Mouse (Mus musculus) MEL (cell line): ENCODE results near the gene Topbp1. TPM values are rescaled to one million over a fixed set of nuclear protein-coding genes. Genes with fewer than 3 reads are reported as not detected.

Source experiments
- DNase-seq: peaks from one replicate; pipeline ENCODE4 v3.0.0; 2011; ENCODE audit warnings: low read depth, low spot score
- H3K27ac ChIP-seq: 2 replicates; pipeline ENCODE4 v1.5.1; 2012; ENCODE audit warnings: low read depth, mild to moderate bottlenecking, control low read depth, low read length, moderate library complexity; ENCODE audit not compliant: control insufficient read depth
- H3K27me3 ChIP-seq, 2 experiments: fragments of 150-350 bp in 1 of 2; sonication (generic) in 1 of 2; 2 replicates each; pipeline ENCODE4 v1.6.1; 2012; ENCODE audit warnings: low read length in 2 of 2, mild to moderate bottlenecking in 2 of 2, improper control_type of control experiment in 1 of 2, moderate library complexity in 1 of 2; ENCODE audit not compliant: insufficient read depth in 2 of 2, control insufficient read depth in 1 of 2
- H3K36me3 ChIP-seq, 2 experiments: 2 replicates each; pipeline ENCODE4 v1.6.1; 2012 to 2014; ENCODE audit warnings: low read length in 2 of 2, improper control_type of control experiment in 1 of 2, inconsistent platforms in 1 of 2, mild to moderate bottlenecking in 1 of 2; ENCODE audit not compliant: insufficient read depth in 2 of 2, control insufficient read depth in 1 of 2
- H3K4me1 ChIP-seq, 2 experiments: fragments of 150-350 bp in 1 of 2; sonication (generic) in 1 of 2; 2 replicates each; pipeline ENCODE4 v1.6.1; 2012; ENCODE audit warnings: low read length in 2 of 2, improper control_type of control experiment in 1 of 2, mild to moderate bottlenecking in 1 of 2; ENCODE audit not compliant: insufficient read depth in 2 of 2, control insufficient read depth in 1 of 2
- H3K4me3 ChIP-seq, 2 experiments: fragments of 150-350 bp in 1 of 2; sonication (generic) in 1 of 2; 2 replicates each; pipeline ENCODE4 v1.5.1; 2012; ENCODE audit warnings: low read depth in 2 of 2, low read length in 2 of 2, mild to moderate bottlenecking in 2 of 2, moderate library complexity in 2 of 2, control low read depth in 1 of 2, improper control_type of control experiment in 1 of 2; ENCODE audit not compliant: control insufficient read depth in 1 of 2, insufficient read depth in 1 of 2
- H3K79me2 ChIP-seq: 2 replicates; pipeline ENCODE4 v1.6.1; 2012; ENCODE audit warnings: mild to moderate bottlenecking, low read length, moderate library complexity; ENCODE audit not compliant: control insufficient read depth, poor library complexity, insufficient read depth
- H3K9ac ChIP-seq: 2 replicates; pipeline ENCODE4 v1.6.1; 2012; ENCODE audit warnings: low read depth, mild to moderate bottlenecking, control low read depth, low read length, moderate library complexity; ENCODE audit not compliant: control insufficient read depth, poor library complexity, severe bottlenecking
- H3K9me3 ChIP-seq: fragments of 150-350 bp; sonication (generic); replicated peaks from 2 replicates; pipeline ENCODE4 v1.6.1; 2012; ENCODE audit warnings: mild to moderate bottlenecking, low read length, improper control_type of control experiment, moderate library complexity; ENCODE audit not compliant: insufficient read depth
- CHD1 ChIP-seq: IDR thresholded peaks from 2 replicates; pipeline ENCODE4 v1.6.1; 2012; ENCODE audit warnings: low read depth, mild to moderate bottlenecking, inconsistent platforms, low read length, improper control_type of control experiment
- CTCF ChIP-seq, 3 experiments: IDR thresholded peaks in 2 of 3; conservative IDR thresholded peaks in 1 of 3; 2 replicates each; pipeline ENCODE4 v1.5.1; 2011 to 2012; ENCODE audit warnings: low read length in 3 of 3, low read depth in 2 of 3, mild to moderate bottlenecking in 2 of 3, improper control_type of control experiment in 1 of 3, inconsistent platforms in 1 of 3, mixed read lengths in 1 of 3, moderate library complexity in 1 of 3; ENCODE audit not compliant: control insufficient read depth in 1 of 3, insufficient read depth in 1 of 3, poor library complexity in 1 of 3, severe bottlenecking in 1 of 3
- E2F4 ChIP-seq: IDR thresholded peaks from 2 replicates; pipeline ENCODE4 v1.6.1; 2011; ENCODE audit warnings: low read depth, low read length, improper control_type of control experiment, borderline replicate concordance
- ELF1 ChIP-seq: IDR thresholded peaks from 2 replicates; pipeline ENCODE4 v1.6.1; 2014; ENCODE audit warnings: low read depth, mild to moderate bottlenecking, inconsistent platforms, low read length, improper control_type of control experiment, moderate library complexity
- ETS1 ChIP-seq: IDR thresholded peaks from 2 replicates; pipeline ENCODE4 v1.6.1; 2012; ENCODE audit warnings: low read depth, mild to moderate bottlenecking, inconsistent platforms, low read length, improper control_type of control experiment, moderate library complexity
- GABPA ChIP-seq: IDR thresholded peaks from 2 replicates; pipeline ENCODE4 v1.6.1; 2012; ENCODE audit warnings: low read depth, mild to moderate bottlenecking, inconsistent platforms, low read length, improper control_type of control experiment, moderate library complexity
- GATA1 ChIP-seq: IDR thresholded peaks from 2 replicates; pipeline ENCODE4 v1.6.1; 2011; ENCODE audit warnings: low read depth, low read length, improper control_type of control experiment
- HCFC1 ChIP-seq: IDR thresholded peaks from 2 replicates; pipeline ENCODE4 v1.6.1; 2012; ENCODE audit warnings: low read depth, mild to moderate bottlenecking, inconsistent platforms, low read length, improper control_type of control experiment, moderate library complexity
- JUND ChIP-seq: IDR thresholded peaks from 2 replicates; pipeline ENCODE4 v1.6.1; 2011; ENCODE audit warnings: low read depth, mild to moderate bottlenecking, improper control_type of control experiment, low read length
- KAT2A ChIP-seq: conservative IDR thresholded peaks from 2 replicates; pipeline ENCODE4 v1.6.1; 2012; ENCODE audit warnings: low read depth, low read length, improper control_type of control experiment, inconsistent platforms
- MAFK ChIP-seq: IDR thresholded peaks from 2 replicates; pipeline ENCODE4 v1.6.1; 2011; ENCODE audit warnings: low read depth, mild to moderate bottlenecking, low read length, improper control_type of control experiment, borderline replicate concordance
- MAZ ChIP-seq: IDR thresholded peaks from 2 replicates; pipeline ENCODE4 v1.6.1; 2012; ENCODE audit warnings: low read depth, mild to moderate bottlenecking, inconsistent platforms, low read length, improper control_type of control experiment
- MEF2A ChIP-seq: IDR thresholded peaks from 2 replicates; pipeline ENCODE4 v1.6.1; 2014; ENCODE audit warnings: low read depth, mild to moderate bottlenecking, inconsistent platforms, low read length, improper control_type of control experiment; ENCODE audit not compliant: poor library complexity, insufficient replicate concordance, severe bottlenecking; ENCODE audit errors: extremely low read depth
- NRF1 ChIP-seq: IDR thresholded peaks from 2 replicates; pipeline ENCODE4 v1.6.1; 2014; ENCODE audit warnings: low read depth, mild to moderate bottlenecking, inconsistent platforms, low read length, improper control_type of control experiment, moderate library complexity; ENCODE audit not compliant: poor library complexity, insufficient read depth, severe bottlenecking
- POLR2A ChIP-seq, 2 experiments: IDR thresholded peaks; 2 replicates each; pipeline ENCODE4 v1.6.1; 2011 to 2012; ENCODE audit warnings: low read length in 2 of 2, mild to moderate bottlenecking in 2 of 2, control low read depth in 1 of 2, improper control_type of control experiment in 1 of 2, low read depth in 1 of 2, moderate library complexity in 1 of 2; ENCODE audit not compliant: control insufficient read depth in 1 of 2, insufficient read depth in 1 of 2, poor library complexity in 1 of 2
- POLR2AphosphoS2 ChIP-seq: IDR thresholded peaks from 2 replicates; pipeline ENCODE4 v1.6.1; 2011; ENCODE audit warnings: low read length, improper control_type of control experiment
- RAD21 ChIP-seq: IDR thresholded peaks from 2 replicates; pipeline ENCODE4 v1.6.1; 2011; ENCODE audit warnings: mild to moderate bottlenecking, low read depth, low read length, improper control_type of control experiment
- SIN3A ChIP-seq: IDR thresholded peaks from 2 replicates; pipeline ENCODE4 v1.6.1; 2012; ENCODE audit warnings: low read length, improper control_type of control experiment, inconsistent platforms
- UBTF ChIP-seq: IDR thresholded peaks from 2 replicates; pipeline ENCODE4 v1.6.1; 2012; ENCODE audit warnings: low read depth, mild to moderate bottlenecking, inconsistent platforms, low read length, improper control_type of control experiment, moderate library complexity, borderline replicate concordance; ENCODE audit not compliant: insufficient read depth
- USF2 ChIP-seq, 2 experiments: IDR thresholded peaks; 2 replicates each; pipeline ENCODE4 v1.6.1; 2011 to 2012; ENCODE audit warnings: improper control_type of control experiment in 2 of 2, low read length in 2 of 2, borderline replicate concordance in 1 of 2, inconsistent platforms in 1 of 2, low read depth in 1 of 2, mild to moderate bottlenecking in 1 of 2; ENCODE audit not compliant: insufficient read depth in 1 of 2
- ZNF384 ChIP-seq: IDR thresholded peaks from 2 replicates; pipeline ENCODE4 v1.6.1; 2012; ENCODE audit warnings: low read depth, mild to moderate bottlenecking, inconsistent platforms, low read length, improper control_type of control experiment
- polyA plus RNA-seq, 2 experiments: library from polyadenylated mRNA; stranded (reverse) in 1 of 2; unstranded in 1 of 2; fragments of >175 nt in 1 of 2; fragments of >200 nt in 1 of 2; gene quantifications; 2 replicates each; pipeline versions ENCODE4 v1.2.1 to v1.2.4; 2012; ENCODE audit warnings: low replicate concordance in 2 of 2, low read depth in 1 of 2; ENCODE audit not compliant: insufficient read length in 2 of 2, insufficient read depth in 1 of 2, missing spikeins in 1 of 2
- total RNA-seq: library from RNA; depleted of rRNA; stranded (reverse); fragments of 300-350 nt; gene quantifications from 2 replicates; pipeline ENCODE4 v1.2.3, GENCODE M21; 2012

Gene Topbp1
- total and polyA plus RNA-seq, 3 experiments: 127 to 756 (median 216) TPM

DNA sequence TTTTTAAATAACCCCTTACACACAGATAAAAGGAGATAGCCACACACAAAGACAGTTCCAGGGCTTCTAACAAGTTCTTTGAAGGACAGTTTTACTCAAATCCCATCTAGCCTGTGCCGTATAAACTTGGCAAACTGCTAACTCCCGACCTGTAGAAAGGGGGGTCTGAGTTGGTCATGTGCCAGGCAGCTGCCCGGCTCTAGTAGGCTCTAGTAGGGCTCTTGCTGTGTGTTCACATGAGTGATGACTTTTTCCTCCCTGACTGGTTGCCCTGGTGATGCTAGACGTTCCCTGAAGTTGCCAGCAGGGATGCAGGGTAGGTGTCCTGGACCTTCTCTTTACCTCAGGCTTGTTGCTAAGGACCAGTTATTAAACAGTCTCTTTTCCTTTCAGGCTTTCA is 33.9 kb upstream of the Topbp1 start:
- no peak for DNase-seq
- no peak overlapping the region for H3K9ac ChIP-seq
- H3K27me3 ChIP-seq: no peaks in the 10 kb centered on the region
- no peaks in the 10 kb centered on the region for H3K9me3 ChIP-seq
- H3K27ac ChIP-seq: no peak overlapping the region
- TF ChIP-seq UBTF (no peak), NRF1 (no peak), GATA1 (no peak), ETS1 (no peak), SIN3A (no peak), GABPA (no peak), JUND (no peak), POLR2AphosphoS2 (no peak), CTCF (IDR thresholded peaks at IDR 0.05 in 2 of 3, conservative IDR thresholded peaks at IDR 0.05 in 1 of 3; ENCODE audit: control insufficient read depth in 1 of 3, insufficient read depth in 1 of 3, low read depth in 2 of 3, low read length in 3 of 3, poor library complexity in 1 of 3, severe bottlenecking in 1 of 3) (no peak), HCFC1 (no peak), RAD21 (no peak), KAT2A (no peak), USF2 (IDR thresholded peaks at IDR 0.05; ENCODE audit: borderline replicate concordance in 1 of 2, insufficient read depth in 1 of 2, low read depth in 1 of 2, low read length in 2 of 2) (no peak), CHD1 (no peak), E2F4 (no peak), POLR2A (IDR thresholded peaks at IDR 0.05; ENCODE audit: control insufficient read depth in 1 of 2, insufficient read depth in 1 of 2, low read depth in 1 of 2, low read length in 2 of 2, poor library complexity in 1 of 2) (no peak)
- no peaks in the 10 kb centered on the region for H3K36me3 ChIP-seq
- H3K79me2 ChIP-seq: no peaks in the 10 kb centered on the region
- no peak overlapping the region for H3K4me3 ChIP-seq
- H3K4me1 ChIP-seq: no peaks in the 10 kb centered on the region

DNA sequence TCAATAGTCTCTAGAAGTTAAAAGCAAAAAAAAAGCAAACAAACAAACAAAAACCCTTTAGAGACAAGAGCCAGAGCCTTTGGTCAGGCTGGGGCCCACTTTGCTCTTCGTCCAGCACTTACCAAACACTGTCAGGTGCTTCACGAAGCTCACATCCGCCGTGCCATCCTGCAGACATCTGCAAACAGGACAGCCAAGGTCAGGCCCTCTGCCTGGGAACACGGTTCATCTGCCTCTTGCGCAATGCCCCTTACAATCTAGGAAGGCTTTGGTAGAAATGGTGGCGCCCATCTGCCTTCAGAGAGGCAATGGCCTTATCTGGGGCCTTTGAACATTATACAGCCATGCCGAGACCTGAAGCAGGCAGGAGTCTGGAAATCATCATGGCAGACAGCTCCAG is 30.2 kb upstream of the Topbp1 start:
- Histone ChIP-seq H3K4me3 (no peak overlapping the region), H3K9me3 (no peaks in the 10 kb centered on the region), H3K79me2 (no peaks in the 10 kb centered on the region), H3K27me3 (no peaks in the 10 kb centered on the region; a peak in 1 of 4 replicates), H3K36me3 (no peaks in the 10 kb centered on the region), H3K4me1 (no peaks in the 10 kb centered on the region), H3K9ac (no peak overlapping the region), H3K27ac (no peak overlapping the region)
- no peak for DNase-seq
- TF ChIP-seq ZNF384 (no peak), ELF1 (no peak), SIN3A (no peak), MAZ (no peak), NRF1 (no peak), JUND (no peak), MEF2A (no peak), MAFK (no peak), CTCF (IDR thresholded peaks at IDR 0.05 in 2 of 3, conservative IDR thresholded peaks at IDR 0.05 in 1 of 3; ENCODE audit: control insufficient read depth in 1 of 3, insufficient read depth in 1 of 3, low read depth in 2 of 3, low read length in 3 of 3, poor library complexity in 1 of 3, severe bottlenecking in 1 of 3) (no peak)
